Mouse (Mus musculus) intestine, embryonic 16.5 days (tissue): ENCODE data around the gene Fam160b1. TPM values are rescaled to one million over a fixed set of nuclear protein-coding genes. Genes with fewer than 3 reads are reported as not detected.

Experiments
- ATAC-seq: fragments of 200-750 bp; cut with Nextera tagmentation; 2 replicates; pipeline ENCODE4 v1.8.0; 2017; ENCODE audit warnings: moderate TSS enrichment, moderate library complexity
- H3K27ac ChIP-seq: fragments of 300-500 bp; sonication (generic); 2 replicates; pipeline ENCODE4 v1.5.1; 2014; ENCODE audit warnings: mild to moderate bottlenecking, low read length
- H3K27me3 ChIP-seq: fragments of 300-500 bp; sonication (generic); replicated peaks from 2 replicates; pipeline ENCODE4 v1.6.1; 2014; ENCODE audit warnings: low read length, control low read depth, mixed read lengths; ENCODE audit not compliant: control insufficient read depth, insufficient read depth
- H3K36me3 ChIP-seq: fragments of 300-500 bp; sonication (generic); 2 replicates; pipeline ENCODE4 v1.6.1; 2014; ENCODE audit warnings: low read length, control low read depth; ENCODE audit not compliant: control insufficient read depth, insufficient read depth
- H3K4me1 ChIP-seq: fragments of 300-500 bp; sonication (generic); 2 replicates; pipeline ENCODE4 v1.6.1; 2014; ENCODE audit warnings: low read length, control low read depth, mixed read lengths; ENCODE audit not compliant: control insufficient read depth, insufficient read depth
- H3K4me2 ChIP-seq: fragments of 300-500 bp; sonication (generic); 2 replicates; pipeline ENCODE4 v1.6.1; 2014; ENCODE audit warnings: low read depth, low read length, control low read depth
- H3K4me3 ChIP-seq: fragments of 300-500 bp; sonication (generic); 2 replicates; pipeline ENCODE4 v1.5.1; 2014; ENCODE audit warnings: mild to moderate bottlenecking, low read length
- H3K9ac ChIP-seq: fragments of 300-500 bp; sonication (generic); 2 replicates; pipeline ENCODE4 v1.6.1; 2014; ENCODE audit warnings: low read depth, low read length
- H3K9me3 ChIP-seq: fragments of 300-500 bp; sonication (generic); 2 replicates; pipeline ENCODE4 v1.6.1; 2016; ENCODE audit warnings: low read length, control low read depth; ENCODE audit not compliant: control insufficient read depth
- WGBS: fragments of 180-500 bp; shearing (Covaris S2); extraction: QIAGEN DNeasy Blood & Tissue Kit; methylation state at CpG from one replicate; pipeline ENCODE4 v1.1.7; 2014; 5-methylcytosine and 5-hydroxymethylcytosine counted together
- polyA plus RNA-seq: library from polyadenylated mRNA; unstranded; fragments of >200 nt; fragmentation: Nextera tagmentation; extraction: Ambion mirVana; gene quantifications from 2 replicates; pipeline ENCODE4 v1.2.1, GENCODE M21; 2015

Gene Fam160b1
- 9.9 and 11.8 TPM in 2 replicates for polyA plus RNA-seq

DNA sequence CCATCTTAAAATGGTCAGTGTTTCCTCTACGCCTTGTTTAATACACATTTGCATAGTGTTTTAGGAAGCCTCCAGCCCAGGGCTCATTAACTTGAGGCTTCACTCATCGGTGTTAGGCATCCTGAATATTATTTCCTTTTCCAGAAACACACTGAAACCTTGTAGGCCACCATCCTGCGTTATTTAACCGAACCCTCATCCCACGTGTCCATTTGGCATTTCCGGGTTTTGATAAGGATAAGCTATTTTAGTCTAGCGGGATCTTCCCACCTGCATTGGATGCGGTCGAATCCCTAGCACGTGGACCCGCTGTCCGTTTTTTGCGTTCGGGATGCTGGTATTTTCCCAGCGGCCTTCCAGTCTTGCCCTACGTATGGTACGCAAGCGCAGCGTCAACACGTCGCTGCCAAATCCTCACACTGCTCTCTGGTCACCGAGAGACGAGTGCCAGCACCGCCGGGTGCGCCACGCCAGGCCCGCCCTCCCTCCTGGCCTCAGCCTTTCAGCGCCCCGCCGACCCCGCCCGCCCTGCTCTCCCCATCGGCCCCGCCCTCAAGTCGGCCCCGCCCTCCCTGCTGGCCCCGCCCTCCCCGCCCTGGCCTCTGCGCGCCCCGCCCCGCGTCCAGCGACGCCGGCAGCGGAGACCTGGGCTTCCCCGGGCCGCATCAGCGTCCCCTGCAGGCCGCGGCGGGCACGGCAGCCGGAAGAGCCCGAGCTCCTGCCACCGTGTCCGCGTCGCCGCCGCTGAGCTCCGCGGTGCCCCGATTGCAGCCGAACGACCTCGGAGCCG, at the start of gene Fam160b1:
TSS of gene Fam160b1 (plus strand) at position 340 of the 790 bp plus-strand sequence.
- H3K4me1 ChIP-seq = peaks cover 40% of the 10 kb centered on the region
- peak within 1 kb of the TSS; percentile 100 for H3K9ac ChIP-seq
- H3K4me2 ChIP-seq = peak within 1 kb of the TSS; percentile 68
- H3K9me3 ChIP-seq = no peaks in the 10 kb centered on the region
- H3K27ac ChIP-seq = peak within 1 kb of the TSS; percentile 98
- H3K27me3 ChIP-seq = no peaks in the 10 kb centered on the region
- ATAC-seq = peak; percentile 91
- no peaks in the 10 kb centered on the region for H3K36me3 ChIP-seq
- peak within 1 kb of the TSS; percentile 96 for H3K4me3 ChIP-seq
- 1% methylated on average over 65 of the region's 70 CpGs for WGBS

DNA sequence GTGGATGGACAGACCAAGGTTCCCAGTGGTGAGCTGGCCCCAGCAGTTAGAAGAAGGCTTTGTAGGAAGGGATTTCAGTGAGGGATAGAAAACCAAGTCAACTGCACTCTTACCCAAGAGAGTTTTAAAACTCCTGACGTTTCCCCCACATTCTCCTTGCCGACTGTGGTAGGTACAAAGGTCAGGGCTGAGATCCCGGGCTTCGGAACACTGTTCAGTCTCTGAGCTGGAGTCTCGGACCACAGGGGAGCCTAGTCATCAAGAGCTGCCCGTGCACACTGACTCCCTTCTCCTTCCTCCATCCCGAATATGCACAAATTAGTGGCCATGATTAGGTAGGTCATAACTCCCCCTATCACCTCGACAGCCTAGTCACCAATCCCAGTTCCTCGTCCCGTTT, 47.3 kb upstream of the Fam160b1 start:
- H3K4me3 ChIP-seq = peak overlapping the region; percentile 69

GRCm38 (mm10) chr19:57313891-57314345, 46.6 kb upstream of the Fam160b1 start:
- 58% methylated on average over 3 of the region's 3 CpGs for WGBS
- H3K4me2 ChIP-seq = peak overlapping the region; percentile 89
- no peaks in the 10 kb centered on the region for H3K9me3 ChIP-seq
- peaks cover 19% of the 10 kb centered on the region for H3K4me1 ChIP-seq
- no peaks in the 10 kb centered on the region for H3K27me3 ChIP-seq
- H3K27ac ChIP-seq = peak overlapping the region; percentile 72
- H3K9ac ChIP-seq = peak overlapping the region; percentile 83
- no peaks in the 10 kb centered on the region for H3K36me3 ChIP-seq
- peak overlapping the region; percentile 69 for H3K4me3 ChIP-seq
- no peak for ATAC-seq

More for the DNA sequence above, 47.3 kb upstream of the Fam160b1 start:
- Histone ChIP-seq H3K9me3 (no peaks in the 10 kb centered on the region), H3K36me3 (no peaks in the 10 kb centered on the region), H3K27ac (peak overlapping the region; percentile 19; the same call in 1 of the 2 replicates), H3K27me3 (no peaks in the 10 kb centered on the region), H3K4me1 (peaks cover 19% of the 10 kb centered on the region), H3K4me2 (peak overlapping the region; percentile 34), H3K9ac (no peak overlapping the region)
- peak; percentile 41 for ATAC-seq
- 51% methylated on average over 10 of the region's 10 CpGs for WGBS

GRCm38 (mm10) chr19:57314346-57315012, 46.0 kb upstream of the Fam160b1 start, which contains the start of gene Ablim1:
Gene Ablim1, minus strand, starts transcription at chr19:57314919.
- peak within 1 kb of the TSS; percentile 89 for H3K4me2 ChIP-seq
- under 1% methylated on average over 52 of the region's 52 CpGs for WGBS
- H3K27me3 ChIP-seq = no peaks in the 10 kb centered on the region
- H3K9me3 ChIP-seq = no peaks in the 10 kb centered on the region
- peak within 1 kb of the TSS; percentile 72 for H3K27ac ChIP-seq
- H3K4me1 ChIP-seq = peaks cover 19% of the 10 kb centered on the region
- no peaks in the 10 kb centered on the region for H3K36me3 ChIP-seq
- H3K9ac ChIP-seq = peak within 1 kb of the TSS; percentile 83
- peak; percentile 87 for ATAC-seq
- H3K4me3 ChIP-seq = peak within 1 kb of the TSS; percentile 69

GRCm38 (mm10) chr19:57315013-57315565, 45.4 kb upstream of the Fam160b1 start:
- H3K27ac ChIP-seq = 0 out of 2 replicates have a peak overlapping the region, but pooled peaks have one; percentile 72
- peak; percentile 9 for ATAC-seq

GRCm38 (mm10) chr19:57316597-57316996, 43.9 kb upstream of the Fam160b1 start:
- ATAC-seq = no peak
- Histone ChIP-seq H3K27me3 (no peaks in the 10 kb centered on the region), H3K4me2 (no peak overlapping the region), H3K4me1 (peaks cover 11% of the 10 kb centered on the region; the same call in 1 of the 2 replicates), H3K9me3 (no peaks in the 10 kb centered on the region), H3K36me3 (no peaks in the 10 kb centered on the region), H3K4me3 (no peak overlapping the region), H3K9ac (no peak overlapping the region), H3K27ac (no peak overlapping the region)
- WGBS = 79% methylated on average over 3 of the region's 3 CpGs

More at GRCm38 (mm10) chr19:57315013-57315565, 45.4 kb upstream of the Fam160b1 start:
- Histone ChIP-seq H3K9ac (peak overlapping the region; percentile 83), H3K36me3 (no peaks in the 10 kb centered on the region), H3K4me3 (peak overlapping the region; percentile 69), H3K4me1 (peaks cover 19% of the 10 kb centered on the region), H3K4me2 (peak overlapping the region; percentile 89), H3K27me3 (no peaks in the 10 kb centered on the region), H3K9me3 (no peaks in the 10 kb centered on the region)
- WGBS = 43% methylated on average over 11 of the region's 11 CpGs

DNA sequence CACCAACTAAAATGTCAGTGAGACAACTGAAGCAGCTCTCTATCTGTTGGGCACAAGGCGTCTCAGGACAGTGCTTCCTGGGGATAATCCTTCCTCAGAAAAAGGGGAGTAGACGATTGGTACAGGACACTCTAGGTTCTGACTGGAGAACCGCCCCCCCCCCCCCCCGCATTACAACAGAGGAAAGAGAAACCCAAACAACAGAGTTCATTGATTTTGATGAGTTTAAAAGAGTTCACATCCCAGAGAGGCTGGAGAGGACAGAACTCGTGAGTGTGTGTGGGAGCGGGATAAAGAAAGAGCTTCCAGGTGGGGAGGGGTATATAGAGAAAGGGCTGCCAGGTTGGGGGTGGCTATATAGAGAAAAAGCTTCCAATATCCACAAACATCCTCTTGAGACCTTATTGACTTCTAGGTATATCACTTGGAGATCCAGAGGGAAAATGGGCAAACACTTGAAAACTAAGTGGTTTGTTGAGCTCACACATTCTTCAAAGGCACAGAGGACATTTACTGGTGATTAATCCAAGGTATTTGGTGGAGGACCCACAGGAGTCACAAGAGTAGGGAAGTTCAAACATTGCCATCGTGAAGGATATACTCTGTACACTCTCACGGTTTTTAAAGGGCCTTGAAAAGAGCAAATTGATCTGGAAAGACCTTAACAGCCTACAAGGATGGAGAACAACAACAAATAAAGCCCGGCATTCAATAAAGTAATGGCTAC, 39.7 kb upstream of the Fam160b1 start:
- no peak for ATAC-seq
- Histone ChIP-seq H3K4me1 (no peaks in the 10 kb centered on the region), H3K36me3 (no peaks in the 10 kb centered on the region), H3K4me2 (no peak overlapping the region), H3K4me3 (no peak overlapping the region), H3K27ac (no peak overlapping the region), H3K9me3 (no peaks in the 10 kb centered on the region), H3K27me3 (no peaks in the 10 kb centered on the region), H3K9ac (no peak overlapping the region)
- WGBS = 72% methylated on average over 9 of the region's 9 CpGs

GRCm38 (mm10) chr19:57321839-57322238, 38.6 kb upstream of the Fam160b1 start:
- Histone ChIP-seq H3K9me3 (no peaks in the 10 kb centered on the region), H3K4me2 (no peak overlapping the region), H3K9ac (no peak overlapping the region), H3K27ac (no peak overlapping the region), H3K36me3 (no peaks in the 10 kb centered on the region), H3K4me3 (no peak overlapping the region), H3K4me1 (no peaks in the 10 kb centered on the region), H3K27me3 (no peaks in the 10 kb centered on the region)
- ATAC-seq = no peak
- WGBS = 65% methylated on average over 3 of the region's 3 CpGs
